Mouse (Mus musculus): Measurements from ENCODE around the gene Ablim1. TPM values are rescaled to one million over a fixed set of nuclear protein-coding genes. Genes with fewer than 3 reads are reported as not detected.

Ablim1 gene
- polyA plus RNA-seq, 1 experiment, result 54.2 TPM

GRCm38 (mm10) chr19:57112231-57112815 is 202.4 kb downstream of the Ablim1 start:
- no peak for DNase-seq (ENCODE audit: extremely low spot score in 1 of 2, low spot score in 1 of 2)

- DNase-seq (ENCODE audit: extremely low spot score in 1 of 2, low spot score in 1 of 2), result no peak
These were observed 203.4 kb downstream of the Ablim1 start for GRCm38 (mm10) chr19:57111301-57111700.

- no peak for DNase-seq (ENCODE audit: extremely low spot score in 1 of 2, low spot score in 1 of 2)
These were observed 205.1 kb downstream of the Ablim1 start for GRCm38 (mm10) chr19:57109620-57110019.

DNA sequence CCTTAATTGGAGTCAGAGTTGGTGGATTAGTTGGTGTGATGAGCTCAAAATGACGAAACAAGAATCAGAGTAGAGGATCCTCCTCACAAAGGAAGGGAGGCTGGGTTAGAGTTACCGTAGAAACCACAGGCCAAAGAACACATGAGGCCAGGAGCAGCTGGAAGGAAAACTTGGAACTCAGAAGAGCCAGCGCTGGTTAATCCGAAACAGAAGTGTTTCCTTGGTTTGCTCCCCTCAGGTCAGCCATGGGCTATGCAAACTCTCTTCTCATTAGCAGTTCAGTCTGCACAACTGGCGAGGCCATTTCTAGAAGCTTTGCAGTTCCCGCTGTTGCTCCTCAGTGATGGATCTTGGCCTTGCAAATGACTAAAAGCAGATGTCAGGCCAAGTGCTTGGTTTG is 208.2 kb downstream of the Ablim1 start:
- no peak for DNase-seq (ENCODE audit: extremely low spot score in 1 of 2, low spot score in 1 of 2)

DNA sequence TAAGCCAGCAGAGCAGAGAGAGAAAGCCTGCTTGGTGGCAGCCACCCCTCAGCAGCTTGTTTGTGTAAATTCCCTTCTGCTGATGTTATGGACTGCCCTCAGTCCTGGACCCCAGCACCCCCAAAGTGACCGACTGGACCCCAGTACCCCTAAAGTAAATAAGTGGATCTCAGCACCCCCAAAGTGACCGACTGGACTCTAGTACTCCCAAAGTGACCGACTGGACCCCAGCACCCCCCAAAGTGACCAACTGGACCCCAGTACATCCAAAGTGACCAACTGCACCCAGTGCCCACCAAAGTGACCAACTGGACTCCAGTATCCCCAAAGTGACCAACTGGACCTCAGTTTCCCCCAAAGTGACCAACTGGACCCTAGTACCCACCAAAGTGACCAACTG is 208.7 kb downstream of the Ablim1 start:
- no peak for DNase-seq (ENCODE audit: extremely low spot score in 1 of 2, low spot score in 1 of 2)

DNA sequence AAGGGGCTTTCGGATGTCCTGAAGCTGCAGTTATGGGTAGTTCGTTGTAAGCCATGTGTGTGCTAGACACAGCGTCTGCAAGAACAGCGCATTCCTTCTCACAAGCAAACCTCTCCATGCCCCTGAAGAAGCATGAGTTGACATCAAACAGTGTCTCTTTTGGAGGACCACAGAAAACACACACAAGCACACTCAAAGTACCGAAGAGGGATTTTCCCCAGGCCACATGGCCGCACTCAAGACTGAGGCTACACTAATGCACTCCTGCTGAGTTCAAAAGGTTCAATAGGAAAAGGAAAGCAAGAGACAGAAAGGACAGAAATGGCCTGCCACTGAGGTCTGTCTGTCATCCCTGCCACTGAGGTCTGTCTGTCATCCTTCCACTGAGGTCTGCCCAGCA is 209.6 kb downstream of the Ablim1 start:
- DNase-seq (ENCODE audit: extremely low spot score in 1 of 2, low spot score in 1 of 2), result no peak

- DNase-seq (ENCODE audit: extremely low spot score in 1 of 2, low spot score in 1 of 2), result no peak
These were observed 210.5 kb downstream of the Ablim1 start for GRCm38 (mm10) chr19:57104171-57104748.

GRCm38 (mm10) chr19:57103360-57103958 is 211.3 kb downstream of the Ablim1 start:
- peak in 1 of 2 experiments; percentile 17 for DNase-seq (ENCODE audit: extremely low spot score in 1 of 2, low spot score in 1 of 2)

DNA sequence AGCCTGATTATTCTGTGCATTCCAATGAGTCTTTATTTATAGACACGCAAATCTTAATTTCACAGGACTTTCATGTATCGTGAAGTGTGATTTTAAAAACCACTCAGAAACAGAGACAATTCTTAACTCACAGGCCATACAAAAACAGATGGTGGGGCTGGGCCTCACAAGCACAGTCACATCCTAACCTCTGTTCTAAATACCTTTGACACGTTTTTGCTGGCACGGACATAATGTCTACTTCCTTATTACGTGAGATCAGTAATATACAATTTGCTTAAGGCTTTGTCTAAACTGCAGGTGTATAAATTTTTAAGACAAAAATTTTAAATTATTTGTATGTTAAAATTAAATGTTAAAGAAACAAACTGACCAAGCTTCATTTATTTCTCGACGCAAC is 212.7 kb downstream of the Ablim1 start:
- DNase-seq (ENCODE audit: extremely low spot score in 1 of 2, low spot score in 1 of 2), result no peak

DNA sequence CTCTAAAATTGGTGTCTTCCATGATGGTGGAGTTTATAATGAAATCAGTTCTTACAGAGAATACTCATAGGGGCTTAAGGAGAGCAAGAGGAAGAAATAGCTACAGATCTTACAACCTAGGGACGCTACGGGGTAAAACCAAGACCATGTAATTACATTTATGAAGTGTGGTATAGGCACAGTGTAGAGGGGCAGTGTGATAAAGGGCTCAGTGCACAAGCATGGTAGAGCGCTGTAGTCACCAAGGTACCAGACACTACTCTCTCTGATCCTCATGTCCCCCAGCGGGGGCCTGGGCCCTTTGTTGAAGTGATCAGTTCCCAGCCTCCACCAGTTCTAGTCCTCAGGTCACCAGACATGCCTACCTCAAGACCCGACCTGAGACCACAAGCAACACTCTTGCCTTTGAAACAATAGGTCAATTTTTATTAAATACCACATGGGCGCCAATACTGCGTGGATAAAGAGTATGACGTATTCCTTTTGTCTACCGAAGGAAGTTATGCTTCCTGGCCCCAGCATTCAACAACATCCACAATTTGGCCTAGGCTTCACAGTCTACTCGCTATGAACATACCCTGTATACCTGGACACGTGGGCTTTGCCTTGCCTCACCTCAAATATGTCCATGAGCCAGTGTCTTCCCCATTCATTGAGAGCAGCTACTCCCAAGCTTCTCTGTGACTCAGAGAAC is 213.8 kb downstream of the Ablim1 start:
- DNase-seq (ENCODE audit: extremely low spot score in 1 of 2, low spot score in 1 of 2), result no peak

DNA sequence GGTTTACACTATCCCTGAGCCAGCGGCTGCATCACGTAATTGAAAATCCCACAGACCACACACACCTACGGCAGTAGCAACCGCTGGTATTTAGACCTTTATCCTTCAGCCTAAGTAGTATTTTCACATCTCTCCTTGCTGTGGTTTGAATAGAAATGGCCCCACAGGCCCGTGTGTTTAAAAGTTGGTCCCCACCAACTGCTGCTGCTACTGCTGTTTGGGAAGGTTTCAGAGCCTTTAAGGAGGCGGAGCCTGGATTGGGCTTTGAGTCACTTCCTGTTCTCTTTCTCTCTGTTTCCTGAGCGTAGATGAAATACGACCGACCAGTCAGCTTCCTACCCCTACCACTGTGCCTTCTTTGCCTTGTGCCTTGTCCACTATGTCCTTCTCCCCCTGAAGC is 214.7 kb downstream of the Ablim1 start:
- DNase-seq (ENCODE audit: extremely low spot score in 1 of 2, low spot score in 1 of 2), result no peak

- no peak for DNase-seq (ENCODE audit: extremely low spot score in 1 of 2, low spot score in 1 of 2)
These were observed 215.7 kb downstream of the Ablim1 start for GRCm38 (mm10) chr19:57099094-57099357.

GRCm38 (mm10) chr19:57098241-57099093 is 216.3 kb downstream of the Ablim1 start:
- DNase-seq (ENCODE audit: extremely low spot score in 1 of 2, low spot score in 1 of 2), result peak; percentile 71 to 82

- DNase-seq (ENCODE audit: extremely low spot score in 1 of 2, low spot score in 1 of 2), result no peak
These were observed 219.4 kb downstream of the Ablim1 start for GRCm38 (mm10) chr19:57095340-57095739.

GRCm38 (mm10) chr19:57093698-57094004 is 221.1 kb downstream of the Ablim1 start:
- DNase-seq (ENCODE audit: extremely low spot score in 1 of 2, low spot score in 1 of 2), result no peak

GRCm38 (mm10) chr19:57092958-57093697 is 221.6 kb downstream of the Ablim1 start:
- DNase-seq (ENCODE audit: extremely low spot score in 1 of 2, low spot score in 1 of 2), result no peak

DNA sequence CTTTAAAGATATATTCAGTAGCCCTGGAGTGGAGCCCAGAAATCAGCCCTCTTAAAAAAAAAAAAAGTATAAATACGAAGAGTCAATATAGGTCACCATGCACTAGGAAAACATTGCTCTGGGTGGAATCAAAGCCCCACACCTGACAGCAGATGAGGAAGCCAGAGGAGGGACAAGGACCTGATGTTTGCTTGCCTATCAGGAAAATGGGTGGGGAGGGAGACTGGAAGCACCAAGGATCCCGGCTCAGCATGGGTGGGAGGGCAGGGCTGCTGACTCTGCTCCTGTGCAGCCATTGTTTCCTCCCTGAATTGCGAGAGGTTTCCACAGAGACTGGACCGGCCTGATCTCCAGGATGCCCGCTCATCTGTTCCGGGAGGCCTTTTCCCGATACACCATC is 223.4 kb downstream of the Ablim1 start:
- DNase-seq (ENCODE audit: extremely low spot score in 1 of 2, low spot score in 1 of 2), result no peak

DNA sequence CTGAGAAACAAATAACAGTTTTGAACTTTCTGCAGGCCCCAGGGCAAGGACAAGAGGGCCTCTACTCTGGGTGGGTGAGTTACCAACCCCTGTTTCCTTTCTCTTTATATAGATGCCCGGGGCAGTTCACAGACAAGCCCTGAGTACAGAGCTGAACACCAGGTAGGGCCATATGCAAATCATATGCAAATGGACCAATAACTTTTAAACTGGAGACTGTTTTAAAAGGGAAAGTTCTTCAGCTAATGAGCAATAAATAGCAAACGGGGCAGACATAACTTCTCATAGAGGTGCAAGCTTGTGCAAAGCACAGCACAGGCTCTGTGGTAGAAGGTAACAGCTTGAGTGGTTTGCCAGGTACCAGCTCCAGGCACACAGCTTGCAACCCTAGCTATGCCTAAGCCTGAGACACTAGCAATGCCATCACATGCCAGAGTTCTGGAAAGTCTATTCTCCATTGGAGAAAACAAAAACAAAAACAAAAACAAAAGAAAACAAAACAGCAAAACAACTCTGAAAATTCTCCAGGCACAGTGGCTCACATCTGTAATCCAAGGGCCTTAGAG is 225.8 kb downstream of the Ablim1 start:
- no peak for DNase-seq (ENCODE audit: extremely low spot score in 1 of 2, low spot score in 1 of 2)

DNA sequence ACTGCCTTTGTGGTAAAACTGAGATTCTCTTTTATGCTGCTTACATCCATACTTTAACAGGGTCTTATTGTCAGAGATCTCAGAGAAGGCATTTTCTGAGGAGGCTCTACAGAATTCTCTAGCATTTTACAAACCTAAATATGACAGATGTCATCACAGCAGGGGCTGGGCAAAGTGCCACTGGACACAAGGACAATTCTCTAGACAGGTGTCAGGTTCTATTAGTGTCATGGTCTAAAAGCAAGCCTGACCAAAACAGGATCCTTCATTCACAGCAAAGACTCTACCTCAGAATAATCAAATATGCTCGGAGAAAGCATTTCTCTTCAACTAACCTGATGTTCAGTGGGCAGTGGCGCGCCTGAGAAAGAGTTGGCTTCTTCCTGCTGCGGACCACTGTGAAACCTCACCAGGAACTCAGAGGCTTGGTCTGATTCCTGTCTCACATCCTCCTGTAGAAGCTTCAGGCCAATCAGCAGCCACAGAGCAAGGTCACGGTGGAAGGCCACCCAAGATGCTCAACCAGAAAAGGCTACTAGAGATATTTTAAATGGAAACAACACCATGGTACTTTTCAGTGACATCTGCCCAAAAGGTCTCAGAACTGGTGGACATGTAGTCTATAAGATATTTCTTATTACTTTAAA is 230.1 kb downstream of the Ablim1 start:
- DNase-seq (ENCODE audit: extremely low spot score in 1 of 2, low spot score in 1 of 2), result no peak

DNA sequence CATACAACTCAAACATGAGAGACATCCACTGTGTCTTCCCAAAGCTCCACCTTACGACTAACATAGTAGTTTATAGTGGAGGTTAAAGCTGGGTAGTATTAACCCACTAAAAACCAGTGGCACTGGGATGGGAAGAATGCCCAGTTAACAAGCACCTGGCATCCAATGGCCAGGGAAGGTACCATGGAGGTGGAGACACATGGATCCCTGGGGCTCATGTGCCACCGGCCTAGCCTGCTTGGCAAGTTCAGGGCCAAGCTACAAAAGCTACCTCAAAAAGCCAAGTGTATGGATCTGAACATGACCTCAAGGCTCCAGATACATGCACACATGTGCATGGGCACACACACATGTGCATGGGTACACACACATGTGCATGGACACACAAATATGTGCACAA is 230.8 kb downstream of the Ablim1 start:
- no peak for DNase-seq (ENCODE audit: extremely low spot score in 1 of 2, low spot score in 1 of 2)

Data from frontal cortex, adult 2 months (tissue).